Mouse (Mus musculus) lung, adult 2 months (tissue): ENCODE results near the gene Gpr68.

Source experiments
- CTCF ChIP-seq: fragments of 200-500 bp; IDR thresholded peaks from 2 replicates; pipeline ENCODE4 v1.5.1; 2011; ENCODE audit warnings: mild to moderate bottlenecking, low read length, control low read depth; ENCODE audit not compliant: insufficient read depth
- POLR2A ChIP-seq: fragments of 200-500 bp; IDR thresholded peaks from 2 replicates; pipeline ENCODE4 v1.6.1; 2011; ENCODE audit warnings: low read depth, mild to moderate bottlenecking, control low read depth, low read length, borderline replicate concordance; ENCODE audit errors: extremely low read depth

- TF ChIP-seq CTCF (no peak), POLR2A (no peak)
Observed at GRCm38 (mm10) chr12:100936737-100937136, 28.7 kb upstream of the Gpr68 start.
